Mouse (Mus musculus) heart, postnatal 0 days (tissue): ENCODE data around the gene 2210016F16Rik.

ENCODE experiments used
- CTCF ChIP-seq: IDR thresholded peaks from 2 replicates; pipeline ENCODE4 v1.5.1; 2016; ENCODE audit warnings: antibody characterized with exemption, control low read depth, low read depth
- EP300 ChIP-seq: IDR thresholded peaks from 2 replicates; pipeline ENCODE4 v1.6.1; 2016; ENCODE audit warnings: antibody characterized with exemption, low read depth

DNA sequence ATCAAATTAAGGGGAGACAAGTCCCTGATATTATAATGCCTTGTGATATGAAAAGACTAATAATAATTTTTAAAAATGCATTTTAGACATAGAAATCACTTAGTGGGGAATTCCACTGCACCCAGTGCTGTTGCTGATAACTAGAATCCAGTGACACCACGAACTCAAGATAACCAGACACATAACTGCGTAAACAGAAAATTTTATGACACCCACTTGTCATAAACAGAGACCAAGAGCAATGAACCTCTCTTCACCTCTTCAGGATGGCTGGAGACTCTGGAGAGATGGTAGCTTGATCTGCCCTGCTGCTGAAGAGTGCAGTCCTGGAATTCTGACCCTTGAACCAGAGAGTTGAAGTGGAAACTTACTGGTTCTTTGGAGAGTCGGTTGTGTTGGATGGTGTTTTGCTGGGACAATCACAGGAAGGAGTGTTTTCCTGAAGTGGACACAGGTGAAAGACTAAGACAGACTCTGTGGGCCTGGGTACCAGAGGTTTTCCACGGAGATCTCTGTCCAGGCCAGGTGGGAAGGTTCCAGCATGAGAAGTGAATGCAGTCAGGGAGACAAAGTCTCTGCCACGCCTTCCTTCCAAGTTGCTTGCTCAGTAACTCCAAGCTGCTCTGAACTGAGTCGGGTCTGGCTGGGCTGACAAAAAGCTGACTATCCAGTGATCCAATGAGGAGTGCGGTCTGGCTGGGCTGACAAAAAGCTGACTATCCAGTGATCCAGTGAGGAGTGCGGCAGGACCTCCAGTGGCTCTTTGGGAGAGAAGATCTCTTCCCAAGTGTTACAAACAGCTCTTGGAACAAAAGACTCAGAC is 20.5 kb downstream of the 2210016F16Rik start:
- no peak for TF ChIP-seq CTCF
- no peak for TF ChIP-seq EP300
